Mouse (Mus musculus): ENCODE measurements around the gene Togaram2. TPM values are rescaled to one million over a fixed set of nuclear protein-coding genes. Genes with fewer than 3 reads are reported as not detected.

Gene Togaram2
- polyA plus RNA-seq, 1 experiment from 2014 or later: not detected

- Histone ChIP-seq H3K4me1 (replicated peaks) (no peaks in the 10 kb centered on the region; the same call in 1 of the 2 replicates), H3K27me3 (no peaks in the 10 kb centered on the region), H3K9ac (replicated peaks) (no peak overlapping the region), H3K4me2 (no peak overlapping the region), H3K9me3 (no peaks in the 10 kb centered on the region), H3K36me3 (no peaks in the 10 kb centered on the region), H3K27ac (no peak overlapping the region), H3K4me3 (replicated peaks) (no peak overlapping the region)
- no peak for ATAC-seq (ENCODE audit: insufficient number of reproducible peaks, insufficient read depth, low FRiP score, low TSS enrichment, low read depth)
- 82% methylated on average over 11 of the region's 11 CpGs for WGBS
Measured at GRCm38 (mm10) chr17:71697896-71698618, 25.0 kb downstream of the Togaram2 start.

GRCm38 (mm10) chr17:71698619-71698956, 25.5 kb downstream of the Togaram2 start:
- H3K9ac ChIP-seq (replicated peaks): no peak overlapping the region
- ATAC-seq (ENCODE audit: insufficient number of reproducible peaks, insufficient read depth, low FRiP score, low TSS enrichment, low read depth): no peak
- H3K9me3 ChIP-seq: no peaks in the 10 kb centered on the region
- no peaks in the 10 kb centered on the region for H3K27me3 ChIP-seq
- H3K36me3 ChIP-seq: no peaks in the 10 kb centered on the region
- H3K27ac ChIP-seq: no peak overlapping the region
- H3K4me2 ChIP-seq: no peak overlapping the region
- H3K4me1 ChIP-seq (replicated peaks): no peaks in the 10 kb centered on the region; the same call in 1 of the 2 replicates
- H3K4me3 ChIP-seq (replicated peaks): no peak overlapping the region
- WGBS: 91% methylated on average over 11 of the region's 11 CpGs

GRCm38 (mm10) chr17:71705113-71705512, 32.1 kb downstream of the Togaram2 start:
- no peak overlapping the region for H3K4me2 ChIP-seq
- H3K27me3 ChIP-seq: no peaks in the 10 kb centered on the region
- no peak overlapping the region for H3K4me3 ChIP-seq (replicated peaks)
- H3K9ac ChIP-seq (replicated peaks): no peak overlapping the region
- H3K27ac ChIP-seq: no peak overlapping the region
- H3K4me1 ChIP-seq (replicated peaks): no peaks in the 10 kb centered on the region
- WGBS: 68% methylated on average over 1 of the region's 1 CpGs
- H3K9me3 ChIP-seq: 0 out of 2 replicates have a peak, but pooled peaks cover 4% of the 10 kb centered on the region
- no peak for ATAC-seq (ENCODE audit: insufficient number of reproducible peaks, insufficient read depth, low FRiP score, low TSS enrichment, low read depth)
- no peaks in the 10 kb centered on the region for H3K36me3 ChIP-seq

- 83% methylated on average over 14 of the region's 14 CpGs for WGBS
- no peak for ATAC-seq (ENCODE audit: insufficient number of reproducible peaks, insufficient read depth, low FRiP score, low TSS enrichment, low read depth)
Measured at GRCm38 (mm10) chr17:71705550-71706480, 32.8 kb downstream of the Togaram2 start.

GRCm38 (mm10) chr17:71707715-71708114, 34.7 kb downstream of the Togaram2 start:
- Histone ChIP-seq H3K9me3 (0 out of 2 replicates have a peak, but pooled peaks cover 4% of the 10 kb centered on the region), H3K4me3 (replicated peaks) (no peak overlapping the region), H3K27ac (no peak overlapping the region), H3K36me3 (no peaks in the 10 kb centered on the region), H3K27me3 (no peaks in the 10 kb centered on the region), H3K9ac (replicated peaks) (no peak overlapping the region), H3K4me2 (no peak overlapping the region), H3K4me1 (replicated peaks) (no peaks in the 10 kb centered on the region)
- ATAC-seq (ENCODE audit: insufficient number of reproducible peaks, insufficient read depth, low FRiP score, low TSS enrichment, low read depth): no peak
- 73% methylated on average over 4 of the region's 4 CpGs for WGBS

More at GRCm38 (mm10) chr17:71705550-71706480, 32.8 kb downstream of the Togaram2 start:
- H3K9ac ChIP-seq (replicated peaks): no peak overlapping the region
- no peaks in the 10 kb centered on the region for H3K4me1 ChIP-seq (replicated peaks)
- no peak overlapping the region for H3K27ac ChIP-seq
- H3K27me3 ChIP-seq: no peaks in the 10 kb centered on the region
- no peak overlapping the region for H3K4me3 ChIP-seq (replicated peaks)
- H3K4me2 ChIP-seq: no peak overlapping the region
- H3K9me3 ChIP-seq: 0 out of 2 replicates have a peak, but pooled peaks cover 4% of the 10 kb centered on the region
- no peaks in the 10 kb centered on the region for H3K36me3 ChIP-seq

- no peak overlapping the region for H3K27ac ChIP-seq
- 0 out of 2 replicates have a peak, but pooled peaks cover 5% of the 10 kb centered on the region for H3K4me1 ChIP-seq (replicated peaks)
- WGBS: 88% methylated on average over 6 of the region's 6 CpGs
- no peaks in the 10 kb centered on the region for H3K9me3 ChIP-seq
- ATAC-seq (ENCODE audit: insufficient number of reproducible peaks, insufficient read depth, low FRiP score, low TSS enrichment, low read depth): no peak
- H3K27me3 ChIP-seq: no peaks in the 10 kb centered on the region; the same call in 1 of the 2 replicates
- no peak overlapping the region for H3K4me3 ChIP-seq (replicated peaks)
- no peak overlapping the region for H3K9ac ChIP-seq (replicated peaks)
- no peaks in the 10 kb centered on the region for H3K36me3 ChIP-seq
- no peak overlapping the region for H3K4me2 ChIP-seq
Measured at GRCm38 (mm10) chr17:71712279-71712678, 39.2 kb downstream of the Togaram2 start.

- Histone ChIP-seq H3K4me1 (replicated peaks) (0 out of 2 replicates have a peak, but pooled peaks cover 5% of the 10 kb centered on the region), H3K9me3 (no peaks in the 10 kb centered on the region), H3K9ac (replicated peaks) (no peak overlapping the region), H3K4me3 (replicated peaks) (no peak overlapping the region), H3K27me3 (no peaks in the 10 kb centered on the region; the same call in 1 of the 2 replicates), H3K27ac (no peak overlapping the region), H3K4me2 (no peak overlapping the region), H3K36me3 (no peaks in the 10 kb centered on the region)
- no peak for ATAC-seq (ENCODE audit: insufficient number of reproducible peaks, insufficient read depth, low FRiP score, low TSS enrichment, low read depth)
- WGBS: 90% methylated on average over 3 of the region's 3 CpGs
Measured at GRCm38 (mm10) chr17:71715034-71715433, 42.0 kb downstream of the Togaram2 start.

GRCm38 (mm10) chr17:71717881-71718625, 45.0 kb downstream of the Togaram2 start:
- Histone ChIP-seq H3K4me1 (replicated peaks) (0 out of 2 replicates have a peak, but pooled peaks cover 5% of the 10 kb centered on the region), H3K27me3 (no peaks in the 10 kb centered on the region; the same call in 1 of the 2 replicates), H3K27ac (no peak overlapping the region), H3K9me3 (no peaks in the 10 kb centered on the region), H3K9ac (replicated peaks) (no peak overlapping the region), H3K4me3 (replicated peaks) (no peak overlapping the region), H3K36me3 (no peaks in the 10 kb centered on the region), H3K4me2 (no peak overlapping the region)
- ATAC-seq (ENCODE audit: insufficient number of reproducible peaks, insufficient read depth, low FRiP score, low TSS enrichment, low read depth): no peak
- 85% methylated on average over 8 of the region's 8 CpGs for WGBS

GRCm38 (mm10) chr17:71720434-71720833, 47.4 kb downstream of the Togaram2 start:
- Histone ChIP-seq H3K9ac (replicated peaks) (no peak overlapping the region), H3K4me3 (replicated peaks) (no peak overlapping the region), H3K4me1 (replicated peaks) (no peaks in the 10 kb centered on the region), H3K4me2 (no peak overlapping the region), H3K27ac (no peak overlapping the region), H3K27me3 (no peaks in the 10 kb centered on the region; the same call in 1 of the 2 replicates), H3K9me3 (no peaks in the 10 kb centered on the region), H3K36me3 (no peaks in the 10 kb centered on the region)
- no peak for ATAC-seq (ENCODE audit: insufficient number of reproducible peaks, insufficient read depth, low FRiP score, low TSS enrichment, low read depth)

- H3K27ac ChIP-seq: no peak overlapping the region
- no peak overlapping the region for H3K4me3 ChIP-seq (replicated peaks)
- no peaks in the 10 kb centered on the region for H3K9me3 ChIP-seq
- H3K9ac ChIP-seq (replicated peaks): no peak overlapping the region
- H3K36me3 ChIP-seq: no peaks in the 10 kb centered on the region
- H3K4me1 ChIP-seq (replicated peaks): no peaks in the 10 kb centered on the region
- no peak for ATAC-seq (ENCODE audit: insufficient number of reproducible peaks, insufficient read depth, low FRiP score, low TSS enrichment, low read depth)
- H3K4me2 ChIP-seq: no peak overlapping the region
- H3K27me3 ChIP-seq: no peaks in the 10 kb centered on the region; the same call in 1 of the 2 replicates
- WGBS: 57% methylated on average over 3 of the region's 3 CpGs
Measured at GRCm38 (mm10) chr17:71721019-71721418, 48.0 kb downstream of the Togaram2 start.

All from limb, embryonic 12.5 days (tissue).